Mouse (Mus musculus) kidney, adult 11 months (tissue): ENCODE results near the gene Olfr588-ps1.
"Not testable (repeated sequence)": the region's sequence is repeated elsewhere in the genome, so short reads cannot be mapped to it uniquely, and the experiment has no call there.

ENCODE experiments used
- DNase-seq: peaks from one replicate; pipeline ENCODE4 v3.0.0; 2022

Olfr588-ps1 gene

GRCm38 (mm10) chr7:103140579-103140978, at the start of gene Olfr588-ps1:
Gene Olfr588-ps1 (plus strand): TSS chr7:103140879.
- no peak for DNase-seq

GRCm38 (mm10) chr7:103097420-103097819, 43.3 kb upstream of the Olfr588-ps1 start, which contains the start of gene Olfr585:
Gene Olfr585 (plus strand): TSS chr7:103097720.
- no peak for DNase-seq

- DNase-seq, result no peak
Measured at GRCm38 (mm10) chr7:103119406-103119805, 21.3 kb upstream of the Olfr588-ps1 start.

- DNase-seq, result no peak
Measured at GRCm38 (mm10) chr7:103125538-103125937, 15.1 kb upstream of the Olfr588-ps1 start, which contains the start of gene Olfr586. Gene Olfr586 (minus strand): TSS chr7:103125638.

GRCm38 (mm10) chr7:103156256-103156655, 15.6 kb downstream of the Olfr588-ps1 start, which contains the start of gene Olfr589:
Gene Olfr589 (minus strand): TSS chr7:103156356.
- DNase-seq, result no peak

- no peak for DNase-seq
Measured at GRCm38 (mm10) chr7:103169697-103170096, 29.0 kb downstream of the Olfr588-ps1 start.

GRCm38 (mm10) chr7:103178240-103178639, 37.6 kb downstream of the Olfr588-ps1 start, which contains the start of gene Olfr591:
Gene Olfr591 (minus strand): TSS chr7:103178340.
- no peak for DNase-seq

GRCm38 (mm10) chr7:103184503-103184902, 43.8 kb downstream of the Olfr588-ps1 start, which contains the start of gene Olfr592:
Gene Olfr592 (plus strand): TSS chr7:103184803.
- DNase-seq, result not testable (repeated sequence)
